Mouse (Mus musculus) liver, embryonic 15.5 days (tissue): ENCODE measurements around the gene Ly6g5c. TPM values are rescaled to one million over a fixed set of nuclear protein-coding genes. Genes with fewer than 3 reads are reported as not detected.

ENCODE experiments used
- ATAC-seq: fragments of 200-750 bp; cut with Nextera tagmentation; 2 replicates; pipeline ENCODE4 v1.8.0; 2017; ENCODE audit warnings: moderate number of reproducible peaks, mild to moderate bottlenecking, moderate library complexity; ENCODE audit not compliant: insufficient read depth
- H3K27ac ChIP-seq: fragments of 300-500 bp; sonication (generic); replicated peaks from 2 replicates; pipeline ENCODE4 v1.5.1; 2015; ENCODE audit warnings: mild to moderate bottlenecking, inconsistent platforms
- H3K27me3 ChIP-seq: fragments of 300-500 bp; sonication (generic); 2 replicates; pipeline ENCODE4 v1.6.1; 2015; ENCODE audit warnings: mild to moderate bottlenecking, inconsistent platforms
- H3K36me3 ChIP-seq: fragments of 300-500 bp; sonication (generic); replicated peaks from 2 replicates; pipeline ENCODE4 v1.6.1; 2015; ENCODE audit warnings: moderate library complexity, mild to moderate bottlenecking, inconsistent platforms
- H3K4me1 ChIP-seq: fragments of 300-500 bp; sonication (generic); replicated peaks from 2 replicates; pipeline ENCODE4 v1.6.1; 2015; ENCODE audit warnings: inconsistent platforms
- H3K4me2 ChIP-seq: fragments of 300-500 bp; sonication (generic); 2 replicates; pipeline ENCODE4 v1.6.1; 2015; ENCODE audit warnings: moderate library complexity, mild to moderate bottlenecking, inconsistent platforms
- H3K4me3 ChIP-seq: fragments of 300-500 bp; sonication (generic); replicated peaks from 2 replicates; pipeline ENCODE4 v1.5.1; 2015; ENCODE audit warnings: mild to moderate bottlenecking, inconsistent platforms
- H3K9ac ChIP-seq: fragments of 300-500 bp; sonication (generic); 2 replicates; pipeline ENCODE4 v1.6.1; 2015; ENCODE audit warnings: moderate library complexity, mild to moderate bottlenecking, inconsistent platforms
- H3K9me3 ChIP-seq: fragments of 300-500 bp; sonication (generic); replicated peaks from 2 replicates; pipeline ENCODE4 v1.6.1; 2016; ENCODE audit warnings: inconsistent platforms
- WGBS: fragments of 180-500 bp; shearing (Covaris S2); methylation state at CpG from one replicate; pipeline ENCODE4 v1.1.7; 2015; ENCODE audit warnings: mixed read lengths; ENCODE audit not compliant: insufficient replicate concordance; 5-methylcytosine and 5-hydroxymethylcytosine counted together
- polyA plus RNA-seq: library from polyadenylated mRNA; unstranded; fragments of >200 nt; fragmentation: Nextera tagmentation; extraction: Ambion mirVana; gene quantifications from 2 replicates; pipeline ENCODE4 v1.2.1, GENCODE M21; 2015

Ly6g5c gene
- polyA plus RNA-seq, 1 experiment from 2014 or later = not detected

GRCm38 (mm10) chr17:35068213-35068914 lies 39.7 kb upstream of the Ly6g5c start:
- WGBS = 67% methylated on average over 17 of the region's 17 CpGs
- peaks cover 75% of the 10 kb centered on the region for H3K27me3 ChIP-seq
- H3K9ac ChIP-seq = no peak overlapping the region
- no peak for ATAC-seq
- no peaks in the 10 kb centered on the region for H3K9me3 ChIP-seq
- no peak overlapping the region for H3K4me3 ChIP-seq
- H3K4me1 ChIP-seq = peaks cover 31% of the 10 kb centered on the region
- no peak overlapping the region for H3K4me2 ChIP-seq
- no peaks in the 10 kb centered on the region for H3K36me3 ChIP-seq
- H3K27ac ChIP-seq = no peak overlapping the region

GRCm38 (mm10) chr17:35070556-35071229 lies 37.4 kb upstream of the Ly6g5c start:
- no peaks in the 10 kb centered on the region for H3K9me3 ChIP-seq
- 33% methylated on average over 6 of the region's 6 CpGs for WGBS
- no peak overlapping the region for H3K9ac ChIP-seq
- H3K27me3 ChIP-seq = peaks cover 60% of the 10 kb centered on the region
- H3K27ac ChIP-seq = no peak overlapping the region
- H3K4me2 ChIP-seq = no peak overlapping the region
- H3K36me3 ChIP-seq = no peaks in the 10 kb centered on the region
- ATAC-seq = no peak
- peaks cover 17% of the 10 kb centered on the region for H3K4me1 ChIP-seq
- no peak overlapping the region for H3K4me3 ChIP-seq

- no peaks in the 10 kb centered on the region for H3K36me3 ChIP-seq
- no peak overlapping the region for H3K4me2 ChIP-seq
- no peak overlapping the region for H3K9ac ChIP-seq
- H3K27me3 ChIP-seq = peaks cover 52% of the 10 kb centered on the region
- WGBS = 67% methylated on average over 9 of the region's 9 CpGs
- no peaks in the 10 kb centered on the region for H3K9me3 ChIP-seq
- no peak overlapping the region for H3K4me3 ChIP-seq
- peaks cover 14% of the 10 kb centered on the region for H3K4me1 ChIP-seq
- no peak overlapping the region for H3K27ac ChIP-seq
- ATAC-seq = no peak
Observed at GRCm38 (mm10) chr17:35071454-35071853, 36.6 kb upstream of the Ly6g5c start.

GRCm38 (mm10) chr17:35074097-35074496 lies 34.0 kb upstream of the Ly6g5c start:
- ATAC-seq = no peak
- H3K36me3 ChIP-seq = no peaks in the 10 kb centered on the region
- whole genome bisulfite sequencing = 24% methylated on average over 17 of the region's 17 CpGs
- H3K27me3 ChIP-seq = peaks cover 44% of the 10 kb centered on the region
- H3K4me1 ChIP-seq = peaks cover 31% of the 10 kb centered on the region
- no peak overlapping the region for H3K4me2 ChIP-seq
- no peak overlapping the region for H3K4me3 ChIP-seq
- H3K9me3 ChIP-seq = no peaks in the 10 kb centered on the region
- no peak overlapping the region for H3K27ac ChIP-seq
- H3K9ac ChIP-seq = no peak overlapping the region; the same call in 1 of the 2 replicates

- peak within 1 kb of the TSS; percentile 29 for H3K4me2 ChIP-seq
- no peak for ATAC-seq
- H3K4me1 ChIP-seq = peaks cover 46% of the 10 kb centered on the region
- no peaks in the 10 kb centered on the region for H3K36me3 ChIP-seq
- peaks cover 30% of the 10 kb centered on the region for H3K27me3 ChIP-seq
- H3K9me3 ChIP-seq = no peaks in the 10 kb centered on the region
- H3K9ac ChIP-seq = no peak within 1 kb of the TSS
- H3K27ac ChIP-seq = no peak within 1 kb of the TSS
- no peak within 1 kb of the TSS for H3K4me3 ChIP-seq
- WGBS = 33% methylated on average over 10 of the region's 10 CpGs
Observed at GRCm38 (mm10) chr17:35076507-35077176, 31.4 kb upstream of the Ly6g5c start, which contains the start of gene Ly6g6e. TSS of gene Ly6g6e (plus strand) at chr17:35076902.

GRCm38 (mm10) chr17:35077285-35077684 lies 30.8 kb upstream of the Ly6g5c start:
- Histone ChIP-seq H3K4me3 (no peak overlapping the region), H3K9ac (no peak overlapping the region), H3K27ac (no peak overlapping the region), H3K27me3 (peaks cover 30% of the 10 kb centered on the region), H3K36me3 (no peaks in the 10 kb centered on the region), H3K4me1 (peaks cover 46% of the 10 kb centered on the region), H3K9me3 (no peaks in the 10 kb centered on the region), H3K4me2 (no peak overlapping the region)
- ATAC-seq = no peak
- WGBS = 18% methylated on average over 2 of the region's 2 CpGs

GRCm38 (mm10) chr17:35077786-35078233 lies 30.3 kb upstream of the Ly6g5c start, which contains the start of gene Ly6g6d:
TSS of gene Ly6g6d (minus strand) at chr17:35078065.
- Histone ChIP-seq H3K9me3 (no peaks in the 10 kb centered on the region), H3K27ac (no peak within 1 kb of the TSS), H3K27me3 (peaks cover 29% of the 10 kb centered on the region), H3K4me1 (peaks cover 46% of the 10 kb centered on the region), H3K9ac (no peak within 1 kb of the TSS), H3K36me3 (no peaks in the 10 kb centered on the region), H3K4me3 (no peak within 1 kb of the TSS), H3K4me2 (peak within 1 kb of the TSS; percentile 29)
- 13% methylated on average over 14 of the region's 14 CpGs for WGBS
- ATAC-seq = no peak

- H3K4me3 ChIP-seq = peak overlapping the region; percentile 39
- peak overlapping the region; percentile 23 for H3K9ac ChIP-seq
- peaks cover 47% of the 10 kb centered on the region for H3K4me1 ChIP-seq
- H3K4me2 ChIP-seq = peak overlapping the region; percentile 70
- no peaks in the 10 kb centered on the region for H3K36me3 ChIP-seq
- peak overlapping the region; percentile 85 for H3K27ac ChIP-seq
- 13% methylated on average over 9 of the region's 9 CpGs for WGBS
- H3K9me3 ChIP-seq = no peaks in the 10 kb centered on the region
- H3K27me3 ChIP-seq = peaks cover 18% of the 10 kb centered on the region
- peak; percentile 96 for ATAC-seq
Observed at GRCm38 (mm10) chr17:35079778-35080177, 28.3 kb upstream of the Ly6g5c start.

- Histone ChIP-seq H3K4me2 (peak overlapping the region; percentile 70), H3K27me3 (peaks cover 18% of the 10 kb centered on the region), H3K4me3 (peak overlapping the region; percentile 39), H3K9me3 (no peaks in the 10 kb centered on the region), H3K27ac (peak overlapping the region; percentile 85), H3K9ac (peak overlapping the region; percentile 23), H3K4me1 (peaks cover 51% of the 10 kb centered on the region), H3K36me3 (no peaks in the 10 kb centered on the region)
- ATAC-seq = peak; percentile 66
- 26% methylated on average over 6 of the region's 6 CpGs for WGBS
Observed at GRCm38 (mm10) chr17:35080248-35080647, 27.8 kb upstream of the Ly6g5c start.

GRCm38 (mm10) chr17:35080710-35081109 lies 27.4 kb upstream of the Ly6g5c start:
- no peak for ATAC-seq
- Histone ChIP-seq H3K4me2 (peak overlapping the region; percentile 70), H3K9ac (peak overlapping the region; percentile 23; the same call in 1 of the 2 replicates)

More at GRCm38 (mm10) chr17:35080710-35081109, 27.4 kb upstream of the Ly6g5c start:
- WGBS = 83% methylated on average over 4 of the region's 4 CpGs
- Histone ChIP-seq H3K9me3 (no peaks in the 10 kb centered on the region), H3K27ac (peak overlapping the region; percentile 85), H3K36me3 (no peaks in the 10 kb centered on the region), H3K4me3 (no peak overlapping the region; the same call in 1 of the 2 replicates), H3K27me3 (peaks cover 18% of the 10 kb centered on the region), H3K4me1 (peaks cover 56% of the 10 kb centered on the region)
